Mouse (Mus musculus) lung, postnatal 14 days (tissue): ENCODE data around the gene Zzz3.

Experiments
- DNase-seq: peaks from one replicate; pipeline ENCODE4 v3.0.0; 2021

Zzz3 gene

GRCm38 (mm10) chr3:152395350-152396277, at the start of gene Zzz3:
Zzz3 (plus strand) TSS chr3:152395473.
- peak; percentile 92 for DNase-seq

GRCm38 (mm10) chr3:152345732-152346632, 49.3 kb upstream of the Zzz3 start, which contains the start of gene Usp33:
Usp33 (plus strand) TSS chr3:152346478.
- peak; percentile 96 for DNase-seq

- peak; percentile 42 for DNase-seq
Measured at GRCm38 (mm10) chr3:152346633-152347141, 48.6 kb upstream of the Zzz3 start.

- DNase-seq: no peak
Measured at GRCm38 (mm10) chr3:152347227-152347626, 48.0 kb upstream of the Zzz3 start.

GRCm38 (mm10) chr3:152348011-152348830, 47.1 kb upstream of the Zzz3 start:
- DNase-seq: no peak

GRCm38 (mm10) chr3:152350431-152350830, 44.8 kb upstream of the Zzz3 start:
- DNase-seq: no peak

- no peak for DNase-seq
Measured at GRCm38 (mm10) chr3:152350966-152351365, 44.3 kb upstream of the Zzz3 start.

- no peak for DNase-seq
Measured at GRCm38 (mm10) chr3:152352289-152352688, 43.0 kb upstream of the Zzz3 start.

- no peak for DNase-seq
Measured at GRCm38 (mm10) chr3:152353434-152354177, 41.7 kb upstream of the Zzz3 start.

GRCm38 (mm10) chr3:152355361-152355760, 39.9 kb upstream of the Zzz3 start:
- DNase-seq: peak; percentile 59

GRCm38 (mm10) chr3:152356751-152357150, 38.5 kb upstream of the Zzz3 start:
- DNase-seq: no peak

GRCm38 (mm10) chr3:152359151-152359550, 36.1 kb upstream of the Zzz3 start:
- no peak for DNase-seq

GRCm38 (mm10) chr3:152364181-152364580, 31.1 kb upstream of the Zzz3 start:
- no peak for DNase-seq

- DNase-seq: no peak
Measured at GRCm38 (mm10) chr3:152376063-152376462, 19.2 kb upstream of the Zzz3 start.

- no peak for DNase-seq
Measured at GRCm38 (mm10) chr3:152384106-152384505, 11.2 kb upstream of the Zzz3 start.

- peak; percentile 99 for DNase-seq
Measured at GRCm38 (mm10) chr3:152396278-152396987, 1.2 kb downstream of the Zzz3 start.

- DNase-seq: no peak
Measured at GRCm38 (mm10) chr3:152396988-152397314, 1.7 kb downstream of the Zzz3 start.

- no peak for DNase-seq
Measured at GRCm38 (mm10) chr3:152397335-152397940, 2.2 kb downstream of the Zzz3 start.

- no peak for DNase-seq
Measured at GRCm38 (mm10) chr3:152400441-152400840, 5.2 kb downstream of the Zzz3 start.

- DNase-seq: no peak
Measured at GRCm38 (mm10) chr3:152400875-152401274, 5.6 kb downstream of the Zzz3 start.
